Mouse (Mus musculus): Measurements from ENCODE around the gene Lamc2. TPM values are rescaled to one million over a fixed set of nuclear protein-coding genes. Genes with fewer than 3 reads are reported as not detected.

Lamc2 gene
- total and polyA plus RNA-seq, 2 experiments: 0.05 to 0.18 TPM

GRCm38 (mm10) chr1:153225786-153226725 lies 39.8 kb upstream of the Lamc2 start:
- H3K4me1 ChIP-seq (ENCODE audit: control insufficient read depth, insufficient read depth, low read length): no peaks in the 10 kb centered on the region; the same call in 1 of the 2 replicates
- H3K9ac ChIP-seq (ENCODE audit: low read depth, low read length): no peak overlapping the region
- H3K36me3 ChIP-seq (ENCODE audit: control insufficient read depth, insufficient read depth, low read length): peaks cover 43% of the 10 kb centered on the region
- 78% methylated on average over 21 of the region's 21 CpGs for WGBS
- TF ChIP-seq POLR2A (IDR thresholded peaks at IDR 0.05; ENCODE audit: extremely low read depth, insufficient read depth, low read length) (no peak), CTCF (IDR thresholded peaks at IDR 0.05; ENCODE audit: low read depth, low read length) (no peak)
- DNase-seq (ENCODE audit: extremely low read depth, low read depth, low spot score): peak; percentile 21
- H3K79me2 ChIP-seq (ENCODE audit: control insufficient read depth, insufficient read depth, low read length): no peaks in the 10 kb centered on the region
- no peaks in the 10 kb centered on the region for H3K27me3 ChIP-seq (ENCODE audit: control insufficient read depth, insufficient read depth, low read length)
- no peak overlapping the region for H3K4me3 ChIP-seq (ENCODE audit: insufficient read depth, low read depth, low read length)
- H3K27ac ChIP-seq (replicated peaks; ENCODE audit: insufficient read depth, low read depth, low read length): no peak overlapping the region

- no peak for TF ChIP-seq CTCF (IDR thresholded peaks at IDR 0.05; ENCODE audit: low read depth, low read length)
- TF ChIP-seq POLR2A (IDR thresholded peaks at IDR 0.05; ENCODE audit: extremely low read depth, insufficient read depth, low read length): no peak
- Histone ChIP-seq H3K27ac (replicated peaks; ENCODE audit: insufficient read depth, low read depth, low read length) (no peak overlapping the region), H3K4me3 (ENCODE audit: insufficient read depth, low read depth, low read length) (no peak overlapping the region), H3K79me2 (ENCODE audit: control insufficient read depth, insufficient read depth, low read length) (no peaks in the 10 kb centered on the region), H3K4me1 (ENCODE audit: control insufficient read depth, insufficient read depth, low read length) (no peaks in the 10 kb centered on the region; the same call in 1 of the 2 replicates), H3K36me3 (ENCODE audit: control insufficient read depth, insufficient read depth, low read length) (peaks cover 35% of the 10 kb centered on the region), H3K27me3 (ENCODE audit: control insufficient read depth, insufficient read depth, low read length) (no peaks in the 10 kb centered on the region), H3K9ac (ENCODE audit: low read depth, low read length) (no peak overlapping the region)
- DNase-seq (ENCODE audit: extremely low read depth, low read depth, low spot score): no peak
- WGBS: 68% methylated on average over 5 of the region's 5 CpGs
Measured at GRCm38 (mm10) chr1:153224331-153224730, 38.1 kb upstream of the Lamc2 start.

- no peak for DNase-seq (ENCODE audit: extremely low read depth, low read depth, low spot score)
- TF ChIP-seq CTCF (IDR thresholded peaks at IDR 0.05; ENCODE audit: low read depth, low read length): no peak
- TF ChIP-seq POLR2A (IDR thresholded peaks at IDR 0.05; ENCODE audit: extremely low read depth, insufficient read depth, low read length): no peak
- H3K36me3 ChIP-seq (ENCODE audit: control insufficient read depth, insufficient read depth, low read length): peaks cover 12% of the 10 kb centered on the region
- H3K27me3 ChIP-seq (ENCODE audit: control insufficient read depth, insufficient read depth, low read length): no peaks in the 10 kb centered on the region
- H3K9ac ChIP-seq (ENCODE audit: low read depth, low read length): no peak overlapping the region
- H3K27ac ChIP-seq (replicated peaks; ENCODE audit: insufficient read depth, low read depth, low read length): no peak overlapping the region
- no peaks in the 10 kb centered on the region for H3K79me2 ChIP-seq (ENCODE audit: control insufficient read depth, insufficient read depth, low read length)
- no peak overlapping the region for H3K4me3 ChIP-seq (ENCODE audit: insufficient read depth, low read depth, low read length)
- H3K4me1 ChIP-seq (ENCODE audit: control insufficient read depth, insufficient read depth, low read length): peaks cover 2% of the 10 kb centered on the region; the same call in 1 of the 2 replicates
- WGBS: 79% methylated on average over 9 of the region's 9 CpGs
Measured at GRCm38 (mm10) chr1:153219376-153219775, 33.1 kb upstream of the Lamc2 start.

GRCm38 (mm10) chr1:153216516-153216915 lies 30.3 kb upstream of the Lamc2 start:
- no peaks in the 10 kb centered on the region for H3K27me3 ChIP-seq (ENCODE audit: control insufficient read depth, insufficient read depth, low read length)
- no peaks in the 10 kb centered on the region for H3K79me2 ChIP-seq (ENCODE audit: control insufficient read depth, insufficient read depth, low read length)
- H3K9ac ChIP-seq (ENCODE audit: low read depth, low read length): no peak overlapping the region
- H3K27ac ChIP-seq (replicated peaks; ENCODE audit: insufficient read depth, low read depth, low read length): no peak overlapping the region
- TF ChIP-seq POLR2A (IDR thresholded peaks at IDR 0.05; ENCODE audit: extremely low read depth, insufficient read depth, low read length) (no peak), CTCF (IDR thresholded peaks at IDR 0.05; ENCODE audit: low read depth, low read length) (no peak)
- peaks cover 2% of the 10 kb centered on the region; the same call in 1 of the 2 replicates for H3K4me1 ChIP-seq (ENCODE audit: control insufficient read depth, insufficient read depth, low read length)
- no peak overlapping the region for H3K4me3 ChIP-seq (ENCODE audit: insufficient read depth, low read depth, low read length)
- WGBS: 67% methylated on average over 4 of the region's 4 CpGs
- no peak for DNase-seq (ENCODE audit: extremely low read depth, low read depth, low spot score)
- peaks cover 4% of the 10 kb centered on the region; the same call in 1 of the 2 replicates for H3K36me3 ChIP-seq (ENCODE audit: control insufficient read depth, insufficient read depth, low read length)

GRCm38 (mm10) chr1:153215676-153216075 lies 29.4 kb upstream of the Lamc2 start:
- TF ChIP-seq POLR2A (IDR thresholded peaks at IDR 0.05; ENCODE audit: extremely low read depth, insufficient read depth, low read length) (no peak), CTCF (IDR thresholded peaks at IDR 0.05; ENCODE audit: low read depth, low read length) (no peak)
- Histone ChIP-seq H3K79me2 (ENCODE audit: control insufficient read depth, insufficient read depth, low read length) (no peaks in the 10 kb centered on the region), H3K36me3 (ENCODE audit: control insufficient read depth, insufficient read depth, low read length) (no peaks in the 10 kb centered on the region), H3K9ac (ENCODE audit: low read depth, low read length) (no peak overlapping the region), H3K27me3 (ENCODE audit: control insufficient read depth, insufficient read depth, low read length) (no peaks in the 10 kb centered on the region), H3K4me3 (ENCODE audit: insufficient read depth, low read depth, low read length) (no peak overlapping the region), H3K27ac (replicated peaks; ENCODE audit: insufficient read depth, low read depth, low read length) (no peak overlapping the region), H3K4me1 (ENCODE audit: control insufficient read depth, insufficient read depth, low read length) (peaks cover 2% of the 10 kb centered on the region; the same call in 1 of the 2 replicates)
- 87% methylated on average over 5 of the region's 5 CpGs for WGBS
- DNase-seq (ENCODE audit: extremely low read depth, low read depth, low spot score): no peak

GRCm38 (mm10) chr1:153210992-153211391 lies 24.7 kb upstream of the Lamc2 start:
- Histone ChIP-seq H3K36me3 (ENCODE audit: control insufficient read depth, insufficient read depth, low read length) (no peaks in the 10 kb centered on the region), H3K79me2 (ENCODE audit: control insufficient read depth, insufficient read depth, low read length) (no peaks in the 10 kb centered on the region), H3K9ac (ENCODE audit: low read depth, low read length) (no peak overlapping the region), H3K4me3 (ENCODE audit: insufficient read depth, low read depth, low read length) (no peak overlapping the region), H3K4me1 (ENCODE audit: control insufficient read depth, insufficient read depth, low read length) (no peaks in the 10 kb centered on the region), H3K27me3 (ENCODE audit: control insufficient read depth, insufficient read depth, low read length) (no peaks in the 10 kb centered on the region), H3K27ac (replicated peaks; ENCODE audit: insufficient read depth, low read depth, low read length) (no peak overlapping the region)
- TF ChIP-seq POLR2A (IDR thresholded peaks at IDR 0.05; ENCODE audit: extremely low read depth, insufficient read depth, low read length) (no peak), CTCF (IDR thresholded peaks at IDR 0.05; ENCODE audit: low read depth, low read length) (no peak)
- no peak for DNase-seq (ENCODE audit: extremely low read depth, low read depth, low spot score)
- 55% methylated on average over 4 of the region's 4 CpGs for WGBS
